Mouse (Mus musculus) T-helper 17 cell (primary cell): ENCODE data around the gene B9d1.

ENCODE experiments used
- in situ Hi-C, 2 experiments: fragments of 300-600 bp; cut with MboI, MseI; formaldehyde crosslinking; loops; 1 replicate in 1 of 2; 2 replicates in 1 of 2; pipeline ENCODE4 v1.15.1; 2025; ENCODE audit warnings: high pct_unique_total_duplicates in 2 of 2

The B9d1 gene

DNA sequence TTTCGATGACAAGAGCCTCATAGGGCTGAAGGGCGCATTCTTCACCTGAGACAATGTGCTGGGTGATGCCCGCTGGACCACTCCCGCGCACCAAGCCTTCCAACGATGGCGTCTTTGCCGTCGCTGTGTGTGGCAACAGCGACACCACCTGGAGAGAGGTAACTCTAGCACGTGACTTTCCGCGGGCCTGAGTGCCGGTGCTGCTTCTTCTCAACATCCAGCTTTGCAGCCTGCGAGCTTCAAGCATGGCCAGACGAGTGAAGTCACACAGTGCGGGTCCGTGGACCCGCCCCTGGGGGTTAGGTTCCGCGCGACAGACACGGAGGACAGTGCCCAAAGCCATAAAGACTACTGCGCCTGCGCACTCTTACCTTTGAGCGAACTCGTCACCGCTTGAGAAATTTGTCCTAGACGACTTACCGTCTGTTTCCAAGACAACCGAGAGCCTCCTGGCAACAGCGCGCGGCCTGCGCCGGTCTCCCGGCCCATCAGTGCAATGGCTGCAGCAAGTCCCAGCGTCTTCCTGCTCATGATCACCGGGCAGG is at the start of gene B9d1:
Gene B9d1, plus strand, starts transcription at position 432 of the 545 bp plus-strand sequence.
- in situ Hi-C loops, result loop anchor here (5.0 kb wide), 3 partner anchors 92 to 113 kb away; no protein-coding TSS in a partner anchor

GRCm38 (mm10) chr11:61464071-61464470 is 40.9 kb upstream of the B9d1 start:
- in situ Hi-C loops, result no loop called here

DNA sequence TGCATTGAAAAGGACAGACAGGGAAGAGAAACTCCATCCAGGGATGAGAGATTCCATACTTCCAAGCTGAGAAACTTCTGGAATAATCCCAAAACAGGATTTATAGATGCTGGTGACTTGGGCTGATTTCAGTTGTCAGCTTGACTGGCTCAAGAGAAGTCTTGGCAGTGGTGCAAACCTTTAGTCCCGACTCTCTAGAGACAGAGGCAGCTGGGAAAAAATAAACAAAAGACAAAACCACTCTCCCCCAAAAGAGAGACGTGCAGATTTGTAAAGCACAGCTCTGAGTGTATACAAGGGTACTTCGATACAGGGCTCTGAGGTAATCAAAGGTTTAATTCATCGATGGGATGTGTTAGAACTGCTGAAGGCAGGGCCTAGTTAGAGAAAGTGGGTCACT is 39.5 kb upstream of the B9d1 start:
- in situ Hi-C loops, result no loop called here

- in situ Hi-C loops, result no loop called here
These were observed 36.4 kb upstream of the B9d1 start for GRCm38 (mm10) chr11:61468534-61468933.

DNA sequence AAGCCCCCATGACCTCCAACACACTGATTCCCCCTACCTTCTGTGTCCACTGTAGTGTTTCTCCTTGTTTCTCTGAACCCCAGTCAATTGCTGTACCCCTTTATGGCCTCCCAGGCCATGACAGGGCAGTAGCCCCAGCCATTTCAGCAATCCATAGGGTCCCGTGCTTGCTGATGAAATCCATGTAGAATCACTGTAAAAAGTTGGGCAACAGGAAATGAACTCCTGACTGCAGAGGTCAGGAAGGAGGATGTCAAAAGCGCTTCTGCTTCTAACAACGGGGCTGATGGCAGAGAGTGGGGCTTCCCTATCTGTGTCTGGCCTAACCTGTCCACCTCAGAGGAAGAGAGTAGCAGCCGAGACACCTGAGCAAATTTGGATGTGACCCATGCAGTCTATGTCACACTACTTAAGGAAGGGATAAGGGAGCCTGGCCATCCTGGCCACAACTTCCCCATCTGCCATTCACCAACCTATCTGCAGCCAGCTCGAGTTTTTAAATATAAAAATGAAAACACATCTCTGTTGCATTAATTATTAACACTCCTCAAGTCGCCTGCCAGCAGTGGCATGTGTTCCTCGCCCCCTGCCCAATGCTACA is 35.5 kb upstream of the B9d1 start:
- in situ Hi-C loops, result no loop called here

GRCm38 (mm10) chr11:61470880-61471279 is 34.1 kb upstream of the B9d1 start:
- in situ Hi-C loops, result no loop called here

DNA sequence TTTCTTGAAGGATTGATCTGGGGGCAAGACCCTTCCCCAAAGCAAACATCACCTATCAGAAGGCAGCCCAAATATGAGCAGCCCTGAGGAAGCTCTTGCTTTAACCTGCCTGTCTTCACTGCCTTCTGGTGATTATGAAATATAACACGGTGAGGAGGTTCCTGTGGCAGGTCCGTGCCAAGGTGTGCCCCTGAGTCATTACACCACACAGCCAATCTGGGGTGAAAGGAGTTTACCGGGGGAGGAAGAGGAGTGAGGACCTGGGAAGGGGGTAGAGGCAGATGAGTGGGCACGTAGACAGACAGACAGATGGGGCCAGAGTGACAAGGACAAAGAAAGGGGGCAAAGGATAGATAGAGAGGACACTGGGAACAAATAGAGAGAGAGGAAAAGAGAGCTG is 31.3 kb upstream of the B9d1 start:
- in situ Hi-C loops, result no loop called here

DNA sequence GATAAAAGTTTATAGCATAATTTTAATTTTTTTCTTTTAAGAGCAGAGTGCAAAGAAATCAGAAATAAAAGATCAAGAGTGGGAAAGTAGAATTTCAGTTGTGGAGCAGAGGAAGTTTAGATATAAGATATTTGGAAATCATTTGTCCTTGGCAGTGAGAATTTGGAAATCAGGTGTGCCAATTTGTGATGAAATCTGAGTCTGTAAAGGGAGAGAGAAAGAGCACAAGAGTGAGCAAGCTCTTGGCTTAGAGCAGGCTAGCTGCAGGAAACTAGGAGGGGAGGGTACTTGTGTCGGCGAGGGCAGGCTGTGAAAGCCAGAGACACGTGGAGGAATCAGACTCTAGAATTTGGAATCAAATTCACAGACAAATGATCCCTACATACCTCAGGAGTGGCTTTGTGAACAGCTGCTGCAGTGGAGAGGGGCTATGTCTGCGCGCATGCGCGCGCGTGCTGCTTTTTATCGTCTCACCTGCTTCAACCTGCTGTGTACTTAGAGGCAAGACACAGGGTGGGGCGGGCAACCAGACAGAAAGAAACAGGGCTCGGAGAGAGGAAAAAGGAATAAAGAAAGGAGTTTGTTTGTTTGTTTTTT is 28.1 kb upstream of the B9d1 start:
- in situ Hi-C loops, result no loop called here

- in situ Hi-C loops, result no loop called here
These were observed 27.1 kb upstream of the B9d1 start for GRCm38 (mm10) chr11:61477566-61478508.

DNA sequence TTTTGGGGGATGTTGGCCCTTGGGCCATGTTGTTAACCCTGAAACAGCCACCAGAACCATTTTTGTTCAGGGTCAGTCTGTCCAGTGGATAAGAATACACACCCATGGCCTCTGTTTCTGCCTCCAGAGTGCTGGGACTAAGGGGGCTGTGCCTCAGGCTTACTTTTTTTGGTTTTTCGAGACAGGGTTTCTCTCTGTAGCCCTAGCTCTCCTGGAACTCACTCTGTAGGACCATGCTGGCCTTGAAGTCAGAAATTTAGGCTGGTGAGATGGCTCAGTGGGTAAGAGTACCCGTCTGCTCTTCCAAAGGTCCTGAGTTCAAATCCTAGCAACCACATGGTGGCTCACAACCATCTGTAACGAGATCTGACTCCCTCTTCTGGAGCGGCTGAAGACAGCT is 26.2 kb upstream of the B9d1 start:
- in situ Hi-C loops, result no loop called here

DNA sequence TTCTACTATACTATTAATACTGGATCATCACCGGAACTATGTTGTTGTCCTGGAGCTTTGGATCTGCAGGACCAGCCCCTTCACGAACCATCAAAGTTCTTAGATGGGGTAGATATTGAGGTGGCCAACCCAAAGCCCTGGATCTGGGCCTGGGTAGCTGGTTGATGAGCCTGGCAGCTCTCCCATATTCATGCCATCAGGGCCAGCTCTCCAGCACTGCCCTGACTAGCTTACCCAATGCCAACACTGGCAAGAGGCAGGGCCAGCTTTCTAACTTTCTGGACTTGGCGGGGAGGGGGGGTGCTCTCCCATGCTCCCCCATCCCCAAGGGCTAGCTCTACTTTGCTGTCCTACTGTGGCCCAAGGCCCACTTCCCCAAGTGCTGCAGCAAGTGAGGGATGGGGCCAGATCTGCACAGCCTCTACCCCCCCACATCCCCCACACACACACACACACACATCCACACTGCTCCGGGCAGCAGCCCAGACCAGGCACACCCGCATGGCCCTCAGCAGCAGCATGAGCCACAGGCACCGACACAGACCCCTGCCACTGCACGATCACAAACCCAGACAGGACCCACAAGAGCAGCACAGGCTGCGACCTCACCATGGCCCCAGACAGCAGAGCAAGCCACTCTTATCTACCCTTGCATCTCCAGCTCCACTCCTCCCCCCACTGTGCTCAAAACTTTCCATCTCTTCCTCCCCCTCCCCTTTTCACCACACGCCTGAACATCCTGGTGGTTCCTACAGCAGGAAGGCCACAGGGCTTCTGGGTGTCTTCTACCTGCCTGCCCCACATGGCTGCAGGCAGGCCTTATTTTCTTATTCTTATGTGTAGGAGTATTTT is 23.5 kb upstream of the B9d1 start:
- in situ Hi-C loops, result no loop called here

- in situ Hi-C loops, result no loop called here
These were observed 21.6 kb upstream of the B9d1 start for GRCm38 (mm10) chr11:61483226-61483845.

- in situ Hi-C loops, result no loop called here
These were observed 20.7 kb upstream of the B9d1 start for GRCm38 (mm10) chr11:61484256-61484612.

- in situ Hi-C loops, result no loop called here
These were observed 20.1 kb upstream of the B9d1 start, which contains the start of gene Mfap4 for GRCm38 (mm10) chr11:61484613-61485540. TSS of gene Mfap4 (plus strand) at chr11:61485431.

GRCm38 (mm10) chr11:61485541-61486457 is 19.1 kb upstream of the B9d1 start:
- in situ Hi-C loops, result no loop called here

GRCm38 (mm10) chr11:61486458-61487219 is 18.3 kb upstream of the B9d1 start:
- in situ Hi-C loops, result no loop called here

- in situ Hi-C loops, result no loop called here
These were observed 17.5 kb upstream of the B9d1 start for GRCm38 (mm10) chr11:61487401-61487800.

DNA sequence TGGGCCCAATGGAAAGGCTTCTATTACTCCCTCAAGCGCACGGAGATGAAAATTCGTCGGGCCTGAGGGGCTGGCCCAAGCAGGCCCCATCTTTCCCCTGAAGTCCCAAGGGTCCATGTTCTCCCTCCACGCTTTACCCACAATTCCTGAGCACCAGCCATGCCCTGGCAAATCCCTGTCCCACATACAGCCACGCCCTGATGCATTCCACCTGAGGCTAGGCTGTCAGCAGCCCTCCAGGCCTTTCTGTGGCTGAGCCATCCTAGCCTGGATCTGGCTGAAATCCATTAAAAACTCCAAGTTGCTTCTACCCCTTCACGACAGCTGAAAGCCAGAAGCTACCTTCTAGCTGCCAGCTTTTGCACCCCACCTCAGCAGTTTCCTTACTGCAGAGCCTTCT is 17.0 kb upstream of the B9d1 start:
- in situ Hi-C loops, result no loop called here
